Mouse (Mus musculus) lung, adult 18-20 months (tissue): Measurements from ENCODE around the gene Zfp943.

Experiments used
- DNase-seq, 2 experiments: peaks; one replicate each; pipeline ENCODE4 v3.0.0; 2022; ENCODE audit warnings: mixed read lengths in 2 of 2

Gene Zfp943

GRCm38 (mm10) chr17:21962107-21962907 lies at the start of gene Zfp943, which contains the start of gene Zfp942:
Gene Zfp943, plus strand, starts transcription at chr17:21962552.
Gene Zfp942, minus strand, starts transcription at chr17:21962464.
- DNase-seq = peak; percentile 74

GRCm38 (mm10) chr17:21963302-21963701 lies 950 bp downstream of the Zfp943 start:
- DNase-seq = no peak

- peak in 1 of 2 experiments; percentile 15 for DNase-seq
Measured at GRCm38 (mm10) chr17:22035594-22035993, 73.2 kb downstream of the Zfp943 start.

- no peak for DNase-seq
Measured at GRCm38 (mm10) chr17:22049403-22049802, 87.1 kb downstream of the Zfp943 start.

- DNase-seq = no peak
Measured at GRCm38 (mm10) chr17:22053211-22053610, 90.9 kb downstream of the Zfp943 start.

GRCm38 (mm10) chr17:22081031-22081631 lies 118.8 kb downstream of the Zfp943 start:
- DNase-seq = peak; percentile 42 to 47

- DNase-seq = peak in 1 of 2 experiments; percentile 22
Measured at GRCm38 (mm10) chr17:22083224-22083623, 120.9 kb downstream of the Zfp943 start.

GRCm38 (mm10) chr17:22118770-22119169 lies 156.4 kb downstream of the Zfp943 start:
- DNase-seq = no peak
